Mouse (Mus musculus): ENCODE results near the gene Gas2l3. TPM values are rescaled to one million over a fixed set of nuclear protein-coding genes. Genes with fewer than 3 reads are reported as not detected.

The Gas2l3 gene
- polyA plus RNA-seq, 1 experiment from 2014 or later, result 12.1 TPM

DNA sequence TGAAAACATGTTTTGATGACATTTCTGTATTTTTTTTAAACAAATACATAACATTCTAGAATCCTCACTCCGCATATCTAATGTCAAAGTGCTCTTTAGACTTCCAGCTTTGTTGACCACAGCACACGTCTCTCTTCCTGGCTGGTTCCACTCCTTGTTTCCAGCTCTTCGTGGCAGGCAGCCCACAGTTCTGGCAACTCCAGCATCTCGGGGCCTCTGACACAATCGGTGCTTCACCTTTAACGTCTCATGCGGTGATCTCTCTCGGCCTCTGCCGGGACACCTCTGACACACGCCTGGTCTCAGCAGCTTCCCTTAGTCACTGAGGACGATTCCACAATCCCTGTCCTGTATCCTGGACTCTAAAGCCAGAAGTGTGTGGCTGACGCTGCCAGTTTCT, 5.8 kb downstream of the Gas2l3 start:
- Histone ChIP-seq H3K27ac (peak overlapping the region; percentile 52; the same call in 1 of the 2 replicates), H3K27me3 (ENCODE audit: insufficient read depth, poor library complexity, severe bottlenecking) (no peaks in the 10 kb centered on the region), H3K4me3 (no peak overlapping the region), H3K36me3 (peaks cover 22% of the 10 kb centered on the region), H3K4me1 (peaks cover 25% of the 10 kb centered on the region), H3K9me3 (no peaks in the 10 kb centered on the region)
- DNase-seq (ENCODE audit: low spot score), result no peak
- WGBS, result 75% methylated on average over 12 of the region's 12 CpGs

DNA sequence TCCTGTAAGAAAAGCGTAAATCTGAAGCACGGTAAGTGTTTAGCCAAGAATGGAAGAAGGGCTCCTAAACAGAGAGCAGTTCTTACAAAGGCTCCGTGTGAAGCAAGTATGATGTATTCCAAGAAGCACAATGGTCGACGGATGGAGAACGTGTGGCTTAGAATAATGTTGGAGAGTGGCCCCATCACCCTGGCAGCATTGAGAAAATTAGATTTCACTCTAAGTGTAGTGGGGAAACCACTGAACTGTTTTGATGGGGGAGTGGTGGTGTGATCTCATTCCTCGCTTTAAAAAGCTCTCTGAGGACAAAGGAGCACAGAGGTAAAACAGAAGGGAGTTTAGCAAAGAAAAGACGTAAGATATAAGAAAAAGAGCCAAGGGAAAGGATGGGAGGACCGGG, 6.3 kb downstream of the Gas2l3 start:
- H3K27ac ChIP-seq, result no peak overlapping the region
- H3K9me3 ChIP-seq, result no peaks in the 10 kb centered on the region
- peaks cover 21% of the 10 kb centered on the region for H3K4me1 ChIP-seq
- no peak overlapping the region for H3K4me3 ChIP-seq
- WGBS, result 78% methylated on average over 9 of the region's 9 CpGs
- H3K36me3 ChIP-seq, result peaks cover 24% of the 10 kb centered on the region
- DNase-seq (ENCODE audit: low spot score), result no peak
- H3K27me3 ChIP-seq (ENCODE audit: insufficient read depth, poor library complexity, severe bottlenecking), result no peaks in the 10 kb centered on the region

DNA sequence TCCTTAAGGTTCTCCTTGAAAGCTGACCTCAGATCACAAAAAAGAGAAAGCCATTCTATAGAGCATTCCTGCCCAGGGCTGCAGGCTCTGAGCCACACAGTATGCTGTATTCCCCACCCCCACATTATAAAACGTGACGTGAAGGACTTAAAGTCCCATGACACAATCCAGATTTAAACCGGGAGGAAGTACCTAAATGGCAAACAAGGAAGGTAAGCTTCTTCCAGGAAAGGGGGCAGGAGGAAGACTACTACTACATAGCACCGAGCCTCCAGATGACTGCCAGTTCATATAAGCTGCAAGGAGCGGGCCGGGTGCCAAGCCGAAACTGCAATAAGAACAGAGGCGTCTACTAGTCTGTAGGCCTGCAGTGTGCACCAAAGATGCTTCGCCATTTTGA, 7.8 kb downstream of the Gas2l3 start:
- no peak for DNase-seq (ENCODE audit: low spot score)

DNA sequence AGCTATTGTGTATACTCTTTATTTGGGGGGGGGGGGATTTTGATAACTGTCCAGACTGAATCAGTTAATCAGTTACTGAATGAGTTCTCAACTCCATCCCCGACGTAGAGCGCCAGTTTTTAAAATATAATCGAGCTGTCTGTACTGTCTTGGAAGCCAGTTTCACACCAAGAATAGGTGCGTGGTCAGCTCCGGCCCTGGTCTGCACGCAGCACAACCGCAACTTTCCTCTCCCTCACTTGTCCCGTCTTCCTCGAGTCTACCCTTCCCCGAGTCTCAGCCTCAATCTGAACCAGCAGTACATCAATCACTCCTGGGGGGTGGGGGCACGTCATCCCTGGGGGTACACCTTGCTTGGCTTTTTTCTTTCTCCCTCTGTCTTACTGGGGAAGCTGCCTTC, 8.4 kb downstream of the Gas2l3 start:
- Histone ChIP-seq H3K4me1 (peaks cover 20% of the 10 kb centered on the region), H3K9me3 (no peaks in the 10 kb centered on the region), H3K4me3 (no peak overlapping the region), H3K36me3 (peaks cover 21% of the 10 kb centered on the region), H3K27ac (no peak overlapping the region), H3K27me3 (ENCODE audit: insufficient read depth, poor library complexity, severe bottlenecking) (no peaks in the 10 kb centered on the region)
- WGBS, result 92% methylated on average over 12 of the region's 12 CpGs
- DNase-seq (ENCODE audit: low spot score), result no peak

More for the DNA sequence above, 7.8 kb downstream of the Gas2l3 start:
- Histone ChIP-seq H3K36me3 (peaks cover 17% of the 10 kb centered on the region), H3K9me3 (no peaks in the 10 kb centered on the region), H3K27ac (no peak overlapping the region), H3K4me1 (peaks cover 20% of the 10 kb centered on the region), H3K27me3 (ENCODE audit: insufficient read depth, poor library complexity, severe bottlenecking) (no peaks in the 10 kb centered on the region), H3K4me3 (no peak overlapping the region)
- 85% methylated on average over 9 of the region's 9 CpGs for WGBS

DNA sequence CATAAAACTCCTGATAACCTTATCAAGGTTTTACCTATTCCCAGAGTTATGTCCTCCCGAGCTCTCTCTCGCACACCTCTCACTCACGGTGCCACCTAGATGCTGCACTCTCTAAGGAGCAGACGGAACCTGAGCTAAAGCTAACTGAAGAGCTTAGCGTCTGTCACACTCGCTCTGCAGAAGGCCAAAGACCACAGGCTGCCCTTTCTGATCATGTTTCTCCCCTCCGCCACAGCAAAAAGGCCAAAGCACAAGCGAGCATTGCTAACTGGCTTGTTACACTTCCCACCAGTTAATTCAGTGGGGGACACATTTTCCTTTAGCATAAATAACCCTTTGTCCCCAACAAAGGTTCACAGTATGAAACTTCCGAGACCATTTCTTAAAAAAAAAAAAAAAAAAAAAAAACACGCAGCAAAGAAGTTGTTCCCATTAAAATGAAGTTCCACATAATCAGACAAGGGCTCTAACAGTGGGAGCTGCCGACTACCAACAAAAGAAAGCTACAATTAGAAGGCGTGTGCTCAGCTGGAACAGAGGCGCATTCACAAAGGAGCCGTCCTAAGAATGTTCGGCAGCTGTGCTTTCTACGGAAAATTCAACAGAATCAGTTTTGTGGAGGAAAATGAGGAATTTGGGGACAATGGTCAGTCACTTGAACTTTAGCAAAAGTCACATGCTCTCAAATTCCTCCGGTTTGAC, 9.1 kb downstream of the Gas2l3 start:
- no peak overlapping the region for H3K27ac ChIP-seq
- 74% methylated on average over 17 of the region's 17 CpGs for WGBS
- DNase-seq (ENCODE audit: low spot score), result no peak
- no peaks in the 10 kb centered on the region for H3K27me3 ChIP-seq (ENCODE audit: insufficient read depth, poor library complexity, severe bottlenecking)
- H3K9me3 ChIP-seq, result no peaks in the 10 kb centered on the region
- H3K36me3 ChIP-seq, result peaks cover 21% of the 10 kb centered on the region
- H3K4me3 ChIP-seq, result no peak overlapping the region
- H3K4me1 ChIP-seq, result peaks cover 16% of the 10 kb centered on the region

DNA sequence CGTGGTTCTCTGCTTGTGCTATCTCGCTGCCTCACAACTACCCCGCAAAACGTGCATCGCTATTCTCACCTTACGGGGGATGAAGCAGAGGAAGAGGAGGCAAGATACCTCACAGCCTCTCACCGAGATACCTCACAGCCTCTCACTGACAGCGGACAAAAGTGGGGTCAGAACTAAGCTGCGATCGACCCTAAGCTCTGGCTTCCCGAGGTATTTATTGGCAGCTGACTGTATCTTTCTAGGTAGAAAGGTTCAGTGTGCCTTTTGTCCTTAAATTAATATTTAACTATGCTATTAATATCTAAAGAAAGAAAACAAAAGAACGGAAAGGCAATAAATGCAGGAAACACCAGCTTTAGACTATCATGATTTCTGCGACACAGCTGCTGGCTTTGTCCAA, 11.0 kb downstream of the Gas2l3 start:
- Histone ChIP-seq H3K27ac (no peak overlapping the region), H3K4me3 (no peak overlapping the region), H3K9me3 (no peaks in the 10 kb centered on the region), H3K27me3 (ENCODE audit: insufficient read depth, poor library complexity, severe bottlenecking) (no peaks in the 10 kb centered on the region), H3K36me3 (peaks cover 33% of the 10 kb centered on the region), H3K4me1 (no peaks in the 10 kb centered on the region)
- no peak for DNase-seq (ENCODE audit: low spot score)
- 88% methylated on average over 13 of the region's 13 CpGs for whole genome bisulfite sequencing

DNA sequence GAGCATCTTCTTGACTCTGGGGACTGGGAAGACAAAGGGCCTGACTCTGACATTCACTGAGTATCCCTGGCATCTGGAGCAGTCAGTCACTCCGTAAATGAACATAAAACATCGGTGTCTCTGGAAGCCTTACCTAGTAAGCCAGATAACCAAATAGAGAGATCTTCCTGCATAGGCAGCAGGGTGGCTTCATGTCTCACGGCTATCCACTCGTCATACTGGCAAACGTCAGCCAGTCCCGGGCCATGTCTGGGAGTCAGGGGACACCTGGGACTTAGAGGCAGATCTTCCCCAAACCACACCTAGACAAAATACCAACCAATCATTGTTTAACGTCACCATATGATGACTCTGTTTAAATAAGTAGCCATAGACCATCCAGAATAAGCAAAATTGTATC, 13.0 kb downstream of the Gas2l3 start:
- Histone ChIP-seq H3K27me3 (ENCODE audit: insufficient read depth, poor library complexity, severe bottlenecking) (no peaks in the 10 kb centered on the region), H3K9me3 (no peaks in the 10 kb centered on the region), H3K27ac (no peak overlapping the region), H3K4me3 (no peak overlapping the region), H3K4me1 (no peaks in the 10 kb centered on the region), H3K36me3 (peaks cover 41% of the 10 kb centered on the region)
- DNase-seq (ENCODE audit: low spot score), result no peak
- WGBS, result 89% methylated on average over 7 of the region's 7 CpGs

DNA sequence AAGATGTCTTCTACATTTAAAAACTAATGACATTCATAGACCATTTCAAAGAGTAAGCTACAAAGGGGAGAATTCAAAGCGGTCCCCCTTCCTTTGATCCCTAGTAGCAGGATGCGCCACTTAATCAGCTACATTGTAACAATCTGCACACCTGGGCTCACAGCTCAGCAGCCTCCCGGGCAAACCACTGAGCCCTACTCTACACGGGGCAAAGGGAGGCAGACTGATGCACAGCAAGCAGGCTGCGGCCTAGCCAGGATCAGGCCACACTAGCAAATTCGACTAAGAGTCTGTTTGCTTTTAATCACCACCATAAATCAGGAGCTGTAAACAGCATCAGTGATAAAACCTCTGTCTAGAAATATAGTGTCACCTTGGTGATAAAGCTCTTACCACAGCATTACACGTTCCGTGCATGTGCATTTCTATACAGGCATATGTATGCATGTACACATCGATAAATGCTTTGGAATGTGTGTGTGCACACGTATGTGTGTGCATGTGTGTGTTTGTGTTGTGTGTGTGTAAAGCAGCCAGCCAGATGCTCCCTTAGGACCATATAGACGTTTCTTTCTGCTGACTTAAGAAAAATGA, 18.9 kb downstream of the Gas2l3 start:
- DNase-seq (ENCODE audit: low spot score), result no peak
- Histone ChIP-seq H3K36me3 (peaks cover 67% of the 10 kb centered on the region), H3K27ac (no peak overlapping the region), H3K27me3 (ENCODE audit: insufficient read depth, poor library complexity, severe bottlenecking) (no peaks in the 10 kb centered on the region), H3K9me3 (no peaks in the 10 kb centered on the region), H3K4me3 (no peak overlapping the region), H3K4me1 (no peaks in the 10 kb centered on the region)
- 87% methylated on average over 11 of the region's 11 CpGs for WGBS

DNA sequence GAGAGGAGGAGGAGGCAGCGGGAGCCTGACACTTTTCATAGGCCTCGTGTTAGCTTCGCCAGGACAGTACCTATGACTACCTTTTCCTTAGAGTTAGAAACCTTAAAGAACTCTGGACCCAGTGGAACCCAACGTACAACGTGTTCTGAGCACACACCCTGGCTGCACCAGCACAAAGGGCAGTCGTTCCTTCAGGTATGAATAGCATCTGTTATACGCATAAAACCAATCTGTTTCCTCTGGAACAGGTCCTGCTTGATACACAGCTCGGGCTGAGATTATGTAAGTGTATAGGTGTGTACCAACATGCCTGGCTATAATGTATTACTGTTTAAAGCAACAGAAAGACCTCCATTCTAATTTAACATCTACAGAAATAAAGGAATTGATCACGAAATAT, 19.6 kb downstream of the Gas2l3 start:
- Histone ChIP-seq H3K4me3 (no peak overlapping the region), H3K9me3 (no peaks in the 10 kb centered on the region), H3K27me3 (ENCODE audit: insufficient read depth, poor library complexity, severe bottlenecking) (no peaks in the 10 kb centered on the region), H3K4me1 (no peaks in the 10 kb centered on the region), H3K36me3 (peaks cover 67% of the 10 kb centered on the region), H3K27ac (no peak overlapping the region)
- 92% methylated on average over 9 of the region's 9 CpGs for WGBS
- DNase-seq (ENCODE audit: low spot score), result no peak

DNA sequence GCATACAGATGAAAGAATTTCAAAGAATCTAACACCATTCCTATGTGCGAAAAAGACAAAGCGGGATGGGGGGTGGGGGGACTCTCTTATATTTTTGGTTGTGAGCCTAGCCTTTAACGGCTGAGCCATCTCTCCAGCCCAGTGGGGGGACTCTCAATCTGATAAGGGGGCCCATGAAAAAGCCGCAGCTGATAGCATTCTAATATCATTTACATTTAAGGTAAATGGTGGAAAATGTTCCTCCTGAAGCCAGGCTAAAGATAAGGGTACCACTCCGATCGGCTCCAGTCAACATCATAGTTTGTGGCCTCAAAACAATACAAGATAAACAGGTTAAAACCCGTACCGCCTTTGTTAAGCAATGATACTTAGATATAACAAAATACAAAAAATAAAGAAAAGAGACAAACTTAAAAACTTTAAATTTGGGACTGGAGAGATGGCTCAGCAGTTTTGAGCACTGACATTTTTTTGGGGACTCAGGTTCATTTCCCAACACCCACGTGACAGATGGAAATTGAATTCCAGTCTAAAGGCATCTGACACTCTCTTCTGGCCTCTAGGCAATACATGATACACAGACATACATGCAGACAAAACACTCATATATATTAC, 20.5 kb downstream of the Gas2l3 start:
- Histone ChIP-seq H3K4me1 (no peaks in the 10 kb centered on the region), H3K4me3 (no peak overlapping the region), H3K36me3 (peaks cover 59% of the 10 kb centered on the region), H3K27ac (no peak overlapping the region), H3K9me3 (no peaks in the 10 kb centered on the region), H3K27me3 (ENCODE audit: insufficient read depth, poor library complexity, severe bottlenecking) (no peaks in the 10 kb centered on the region)
- 85% methylated on average over 9 of the region's 9 CpGs for WGBS
- DNase-seq (ENCODE audit: low spot score), result no peak

DNA sequence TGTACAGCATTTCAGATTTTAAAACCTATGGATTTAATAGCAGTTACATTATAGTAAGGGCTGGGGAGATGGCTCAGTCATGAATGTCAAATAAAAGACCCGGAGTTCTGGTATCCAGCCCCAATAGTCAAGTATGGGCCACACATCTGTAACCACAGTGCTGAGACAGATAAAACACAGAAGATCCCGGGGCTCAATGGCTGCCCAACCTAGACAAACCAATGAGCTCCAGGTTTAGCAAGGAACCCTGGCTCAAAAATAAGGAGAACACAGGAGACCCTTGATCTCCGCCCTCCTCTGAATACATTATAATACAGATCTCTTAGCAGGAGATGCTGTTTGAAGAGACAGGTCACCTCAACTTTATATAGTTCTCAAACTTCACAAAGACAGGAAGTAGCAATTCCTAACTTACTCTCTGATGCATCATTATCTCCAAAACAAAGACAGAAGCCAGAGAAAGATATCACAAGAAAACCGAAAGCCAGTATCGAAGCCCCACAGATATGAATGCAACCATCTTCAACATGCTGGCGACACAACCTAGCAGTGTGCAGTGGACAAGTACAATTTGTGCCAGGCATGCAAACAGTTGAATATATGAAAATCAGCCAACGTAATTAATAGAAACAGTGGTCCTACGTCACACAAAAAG, 21.1 kb downstream of the Gas2l3 start:
- WGBS, result 89% methylated on average over 8 of the region's 8 CpGs
- Histone ChIP-seq H3K9me3 (no peaks in the 10 kb centered on the region), H3K36me3 (peaks cover 60% of the 10 kb centered on the region), H3K4me3 (no peak overlapping the region), H3K27ac (no peak overlapping the region), H3K4me1 (no peaks in the 10 kb centered on the region), H3K27me3 (ENCODE audit: insufficient read depth, poor library complexity, severe bottlenecking) (no peaks in the 10 kb centered on the region)
- DNase-seq (ENCODE audit: low spot score), result no peak

DNA sequence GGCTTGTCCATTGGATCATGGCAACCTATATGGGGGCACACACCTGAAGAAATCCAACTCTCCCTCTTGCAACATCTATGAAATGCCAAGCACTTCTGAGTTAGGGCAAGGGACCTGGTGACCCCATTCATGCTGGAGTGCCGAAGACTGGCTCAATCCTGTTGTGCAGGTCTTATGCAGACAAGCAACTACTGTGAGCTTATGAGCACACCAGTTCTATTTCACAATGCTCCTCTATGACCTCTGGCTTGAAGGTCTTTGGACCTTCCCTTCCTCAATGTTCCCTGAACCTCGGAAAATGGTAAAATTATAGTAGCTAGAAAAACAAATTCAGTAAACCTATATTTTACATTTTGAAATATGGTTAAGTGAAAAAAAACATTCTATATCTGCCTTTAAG, 25.8 kb downstream of the Gas2l3 start:
- H3K27ac ChIP-seq, result no peak overlapping the region
- H3K4me3 ChIP-seq, result no peak overlapping the region
- peaks cover 64% of the 10 kb centered on the region for H3K36me3 ChIP-seq
- DNase-seq (ENCODE audit: low spot score), result no peak
- no peaks in the 10 kb centered on the region for H3K4me1 ChIP-seq
- H3K9me3 ChIP-seq, result no peaks in the 10 kb centered on the region
- no peaks in the 10 kb centered on the region for H3K27me3 ChIP-seq (ENCODE audit: insufficient read depth, poor library complexity, severe bottlenecking)
- WGBS, result 84% methylated on average over 2 of the region's 2 CpGs

DNA sequence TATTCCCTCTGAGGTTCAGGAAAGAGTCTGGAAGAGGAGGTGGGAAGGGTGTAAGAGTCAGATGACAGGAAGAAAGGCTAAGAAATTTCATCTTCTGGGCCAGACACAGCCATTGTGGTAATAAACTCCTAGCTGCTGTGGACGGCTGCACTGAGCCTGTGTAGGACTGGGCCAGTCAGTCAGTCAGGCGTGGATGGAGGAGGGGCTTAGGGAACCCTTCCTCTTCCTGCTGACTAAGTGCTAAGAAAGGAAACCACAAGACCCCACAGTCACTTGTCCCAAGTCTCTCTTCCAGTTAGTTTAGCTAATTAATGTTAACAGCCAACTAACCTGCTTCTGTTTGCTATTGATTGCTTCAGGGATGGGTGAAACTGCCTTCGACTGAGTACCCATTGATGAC, 28.3 kb downstream of the Gas2l3 start:
- Histone ChIP-seq H3K9me3 (no peaks in the 10 kb centered on the region), H3K36me3 (peaks cover 65% of the 10 kb centered on the region), H3K4me3 (no peak overlapping the region), H3K27me3 (ENCODE audit: insufficient read depth, poor library complexity, severe bottlenecking) (no peaks in the 10 kb centered on the region), H3K4me1 (no peaks in the 10 kb centered on the region), H3K27ac (no peak overlapping the region)
- no peak for DNase-seq (ENCODE audit: low spot score)
- WGBS, result 72% methylated on average over 3 of the region's 3 CpGs
